Mouse (Mus musculus) embryonic fibroblast, embryonic 13.5 days (primary cell): Measurements from ENCODE around the gene Vamp5.

Experiments used
- CTCF ChIP-seq: IDR thresholded peaks from 2 replicates; pipeline ENCODE4 v1.5.1; 2011; ENCODE audit warnings: mild to moderate bottlenecking, control low read depth, low read length, moderate library complexity, borderline replicate concordance; ENCODE audit not compliant: insufficient read depth
- POLR2A ChIP-seq: IDR thresholded peaks from 2 replicates; pipeline ENCODE4 v1.6.1; 2011; ENCODE audit warnings: low read depth, mild to moderate bottlenecking, control low read depth, low read length, moderate library complexity

- TF ChIP-seq CTCF (no peak), POLR2A (no peak)
Measured at GRCm38 (mm10) chr6:72390795-72391521, 10.7 kb upstream of the Vamp5 start.
